Mouse (Mus musculus) CD8-positive naive resting alpha-beta T cell, adult 2 months (primary cell): Measurements from ENCODE around the gene Tenm4.

Experiments used
- DNase-seq, 2 experiments: peaks; one replicate each; pipeline ENCODE4 v3.0.0; 2022; ENCODE audit warnings: low read depth in 2 of 2, low spot score in 2 of 2

Tenm4 gene

GRCm38 (mm10) chr7:96240661-96241060 is 69.6 kb downstream of the Tenm4 start:
- no peak for DNase-seq

GRCm38 (mm10) chr7:96242328-96243185 is 71.5 kb downstream of the Tenm4 start:
- DNase-seq, result no peak

- DNase-seq, result no peak
These were observed 73.8 kb downstream of the Tenm4 start for GRCm38 (mm10) chr7:96244796-96245195.

- DNase-seq, result no peak
These were observed 88.6 kb downstream of the Tenm4 start for GRCm38 (mm10) chr7:96259630-96260029.

- no peak for DNase-seq
These were observed 91.1 kb downstream of the Tenm4 start for GRCm38 (mm10) chr7:96262182-96262581.

- DNase-seq, result no peak
These were observed 94.9 kb downstream of the Tenm4 start for GRCm38 (mm10) chr7:96265941-96266340.

- no peak for DNase-seq
These were observed 96.2 kb downstream of the Tenm4 start for GRCm38 (mm10) chr7:96267266-96267665.

- no peak for DNase-seq
These were observed 99.6 kb downstream of the Tenm4 start for GRCm38 (mm10) chr7:96270684-96271083.

- no peak for DNase-seq
These were observed 101.0 kb downstream of the Tenm4 start for GRCm38 (mm10) chr7:96272068-96272467.

GRCm38 (mm10) chr7:96274486-96274885 is 103.4 kb downstream of the Tenm4 start:
- no peak for DNase-seq

GRCm38 (mm10) chr7:96277550-96277949 is 106.5 kb downstream of the Tenm4 start:
- no peak for DNase-seq

GRCm38 (mm10) chr7:96278378-96278777 is 107.3 kb downstream of the Tenm4 start:
- DNase-seq, result no peak

GRCm38 (mm10) chr7:96280795-96281194 is 109.7 kb downstream of the Tenm4 start:
- no peak for DNase-seq

- DNase-seq, result no peak
These were observed 119.5 kb downstream of the Tenm4 start for GRCm38 (mm10) chr7:96290576-96290975.

GRCm38 (mm10) chr7:96295959-96296358 is 124.9 kb downstream of the Tenm4 start:
- DNase-seq, result no peak

- no peak for DNase-seq
These were observed 129.9 kb downstream of the Tenm4 start for GRCm38 (mm10) chr7:96300826-96301397.

- DNase-seq, result no peak
These were observed 130.8 kb downstream of the Tenm4 start for GRCm38 (mm10) chr7:96301813-96302212.

- no peak for DNase-seq
These were observed 132.9 kb downstream of the Tenm4 start for GRCm38 (mm10) chr7:96303963-96304362.

GRCm38 (mm10) chr7:96305382-96305935 is 134.4 kb downstream of the Tenm4 start:
- no peak for DNase-seq

GRCm38 (mm10) chr7:96308106-96308505 is 137.1 kb downstream of the Tenm4 start:
- no peak for DNase-seq

- no peak for DNase-seq
These were observed 158.3 kb downstream of the Tenm4 start for GRCm38 (mm10) chr7:96329343-96329742.

- no peak for DNase-seq
These were observed 160.1 kb downstream of the Tenm4 start for GRCm38 (mm10) chr7:96331186-96331585.
